Mouse (Mus musculus): ENCODE data around the gene Klra2. TPM values are rescaled to one million over a fixed set of nuclear protein-coding genes. Genes with fewer than 3 reads are reported as not detected.
A peak's percentile ranks its signal among the peaks of the same experiment; 100 is the strongest.
"Not testable (repeated sequence)": the region's sequence is repeated elsewhere in the genome, so short reads cannot be mapped to it uniquely, and the experiment has no call there.

Gene Klra2
- total RNA-seq (2021), result 0.86 and 0.93 TPM in 2 replicates
- long read RNA-seq, experiment 1, result 0 reads
- long read RNA-seq, experiment 2, result 0 reads

- no peak for DNase-seq
Measured at GRCm38 (mm10) chr6:131247206-131247605, at the start of gene Klra2. TSS of gene Klra2 (minus strand) at chr6:131247362.

- DNase-seq, result no peak
Measured at GRCm38 (mm10) chr6:131294435-131295112, 47.4 kb upstream of the Klra2 start.

- DNase-seq, result no peak
Measured at GRCm38 (mm10) chr6:131293916-131294315, 46.8 kb upstream of the Klra2 start.

- DNase-seq, result peak; percentile 90
Measured at GRCm38 (mm10) chr6:131292991-131293788, 46.0 kb upstream of the Klra2 start, which contains the start of gene Magohb. TSS of gene Magohb (minus strand) at chr6:131293244.

GRCm38 (mm10) chr6:131292276-131292990 lies 45.3 kb upstream of the Klra2 start:
- peak; percentile 34 for DNase-seq

- peak; percentile 57 for DNase-seq
Measured at GRCm38 (mm10) chr6:131290430-131290829, 43.3 kb upstream of the Klra2 start.

- not testable (repeated sequence) for DNase-seq
Measured at GRCm38 (mm10) chr6:131278160-131278559, 31.0 kb upstream of the Klra2 start.

- no peak for DNase-seq
Measured at GRCm38 (mm10) chr6:131276659-131277058, 29.5 kb upstream of the Klra2 start.

- DNase-seq, result no peak
Measured at GRCm38 (mm10) chr6:131272311-131272710, 25.1 kb upstream of the Klra2 start.

GRCm38 (mm10) chr6:131270312-131270711 lies 23.1 kb upstream of the Klra2 start:
- peak; percentile 5 for DNase-seq

- no peak for DNase-seq
Measured at GRCm38 (mm10) chr6:131269599-131269998, 22.4 kb upstream of the Klra2 start.

GRCm38 (mm10) chr6:131264175-131264574 lies 17.0 kb upstream of the Klra2 start:
- DNase-seq, result no peak

- no peak for DNase-seq
Measured at GRCm38 (mm10) chr6:131262778-131263177, 15.6 kb upstream of the Klra2 start.

GRCm38 (mm10) chr6:131262009-131262408 lies 14.8 kb upstream of the Klra2 start:
- no peak for DNase-seq

- DNase-seq, result no peak
Measured at GRCm38 (mm10) chr6:131245081-131245480, 2.1 kb downstream of the Klra2 start.

Other genes with a start within 250 kb of the Klra2 start
- gene Magohb, start 45.9 kb upstream of the Klra2 start, total RNA-seq (2021), result 15.3 and 15.5 TPM in 2 replicates
- gene Styk1, start 106.2 kb upstream of the Klra2 start, total RNA-seq (2021), result 0.23 and 0.63 TPM in 2 replicates
- 249 and 280 TPM in 2 replicates for gene Ybx3, start 141.1 kb upstream of the Klra2 start, total RNA-seq (2021)
- gene 5430401F13Rik, start 239.0 kb upstream of the Klra2 start, total RNA-seq (2021), result not detected in 2 replicates
- gene Gm6619, start 239.0 kb upstream of the Klra2 start, total RNA-seq (2021), result not detected in 2 replicates

All from adrenal gland, postnatal 14 days (tissue).